Mouse (Mus musculus) liver, postnatal 0 days (tissue): ENCODE results near the gene Parp16. TPM values are rescaled to one million over a fixed set of nuclear protein-coding genes. Genes with fewer than 3 reads are reported as not detected.
A peak's percentile ranks its signal among the peaks of the same experiment; 100 is the strongest.

Experiments used
- ATAC-seq: fragments of 200-750 bp; cut with Nextera tagmentation; 2 replicates; pipeline ENCODE4 v1.8.0; 2017; ENCODE audit warnings: mild to moderate bottlenecking, moderate library complexity
- DNase-seq: peaks from one replicate; pipeline ENCODE4 v3.0.0-alpha.2; 2016
- H3K27ac ChIP-seq: fragments of 300-500 bp; sonication (generic); 2 replicates; pipeline ENCODE4 v1.5.1; 2014; ENCODE audit warnings: antibody characterized with exemption, moderate library complexity, mild to moderate bottlenecking, low read depth
- H3K27me3 ChIP-seq: fragments of 300-500 bp; sonication (generic); 2 replicates; pipeline ENCODE4 v1.6.1; 2014; ENCODE audit warnings: low read length, control low read depth, mixed read lengths; ENCODE audit not compliant: insufficient read depth
- H3K36me3 ChIP-seq: fragments of 300-500 bp; sonication (generic); replicated peaks from 2 replicates; pipeline ENCODE4 v1.6.1; 2014; ENCODE audit warnings: mild to moderate bottlenecking, control low read depth, low read length, moderate library complexity, mixed read lengths; ENCODE audit not compliant: insufficient read depth
- H3K4me1 ChIP-seq: fragments of 300-500 bp; sonication (generic); 2 replicates; pipeline ENCODE4 v1.6.1; 2014; ENCODE audit warnings: antibody characterized with exemption, mild to moderate bottlenecking, control low read depth; ENCODE audit not compliant: insufficient read depth
- H3K4me2 ChIP-seq: fragments of 300-500 bp; sonication (generic); 2 replicates; pipeline ENCODE4 v1.6.1; 2014; ENCODE audit warnings: low read depth, mild to moderate bottlenecking, low read length, moderate library complexity, mixed read lengths
- H3K4me3 ChIP-seq: fragments of 300-500 bp; sonication (generic); 2 replicates; pipeline ENCODE4 v1.5.1; 2014; ENCODE audit warnings: low read depth, low read length
- H3K9ac ChIP-seq: fragments of 300-500 bp; sonication (generic); replicated peaks from 2 replicates; pipeline ENCODE4 v1.6.1; 2014; ENCODE audit warnings: mild to moderate bottlenecking, moderate library complexity
- H3K9me3 ChIP-seq: fragments of 300-500 bp; sonication (generic); 2 replicates; pipeline ENCODE4 v1.6.1; 2016; ENCODE audit warnings: mild to moderate bottlenecking, control low read depth, low read length, mixed read lengths
- CTCF ChIP-seq: sonication (generic); IDR thresholded peaks from 2 replicates; pipeline ENCODE4 v1.5.1; 2016; ENCODE audit warnings: antibody characterized with exemption, low read depth
- EP300 ChIP-seq: IDR thresholded peaks from 2 replicates; pipeline ENCODE4 v1.6.1; 2016; ENCODE audit warnings: antibody characterized with exemption, low read depth, mild to moderate bottlenecking
- WGBS: fragments of 180-500 bp; shearing (Covaris S2); extraction: QIAGEN DNeasy Blood & Tissue Kit; methylation state at CpG from one replicate; pipeline ENCODE4 v1.1.7; 2014; ENCODE audit not compliant: insufficient replicate concordance; 5-methylcytosine and 5-hydroxymethylcytosine counted together
- polyA plus RNA-seq: library from polyadenylated mRNA; unstranded; fragments of >200 nt; fragmentation: Nextera tagmentation; extraction: Ambion mirVana; gene quantifications from 2 replicates; pipeline ENCODE4 v1.2.1, GENCODE M21; 2015

The Parp16 gene
- polyA plus RNA-seq, 1 experiment from 2014 or later = 11.7 TPM

GRCm38 (mm10) chr9:65156604-65157003 is 38.5 kb upstream of the Parp16 start:
- no peaks in the 10 kb centered on the region for H3K36me3 ChIP-seq
- H3K4me2 ChIP-seq = no peak overlapping the region
- H3K4me3 ChIP-seq = no peak overlapping the region
- H3K27ac ChIP-seq = no peak overlapping the region
- DNase-seq = no peak
- no peaks in the 10 kb centered on the region for H3K9me3 ChIP-seq
- 10% methylated on average over 8 of the region's 8 CpGs for WGBS
- TF ChIP-seq CTCF (no peak), EP300 (no peak)
- ATAC-seq = no peak
- H3K9ac ChIP-seq = no peak overlapping the region
- H3K4me1 ChIP-seq = 0 out of 2 replicates have a peak, but pooled peaks cover 4% of the 10 kb centered on the region
- H3K27me3 ChIP-seq = peaks cover 46% of the 10 kb centered on the region

- Histone ChIP-seq H3K4me2 (no peak overlapping the region), H3K4me1 (0 out of 2 replicates have a peak, but pooled peaks cover 4% of the 10 kb centered on the region), H3K9ac (no peak overlapping the region), H3K9me3 (no peaks in the 10 kb centered on the region), H3K36me3 (no peaks in the 10 kb centered on the region), H3K4me3 (no peak overlapping the region), H3K27me3 (peaks cover 57% of the 10 kb centered on the region), H3K27ac (no peak overlapping the region)
- WGBS = 43% methylated on average over 6 of the region's 6 CpGs
- no peak for TF ChIP-seq EP300
- no peak for TF ChIP-seq CTCF
- DNase-seq (no peak), ATAC-seq (no peak)
Measured at GRCm38 (mm10) chr9:65157631-65158030, 37.5 kb upstream of the Parp16 start.

- ATAC-seq = no peak
- no peak for DNase-seq
- Histone ChIP-seq H3K27ac (no peak overlapping the region), H3K36me3 (no peaks in the 10 kb centered on the region), H3K4me2 (no peak overlapping the region), H3K9ac (no peak overlapping the region), H3K4me3 (no peak overlapping the region), H3K9me3 (no peaks in the 10 kb centered on the region), H3K4me1 (peaks cover 4% of the 10 kb centered on the region), H3K27me3 (peaks cover 71% of the 10 kb centered on the region)
- WGBS = 49% methylated on average over 4 of the region's 4 CpGs
- no peak for TF ChIP-seq CTCF
- no peak for TF ChIP-seq EP300
Measured at GRCm38 (mm10) chr9:65161188-65161587, 34.0 kb upstream of the Parp16 start.

GRCm38 (mm10) chr9:65161881-65162280 is 33.3 kb upstream of the Parp16 start:
- TF ChIP-seq CTCF = no peak
- no peak for TF ChIP-seq EP300
- peaks cover 4% of the 10 kb centered on the region for H3K4me1 ChIP-seq
- H3K4me2 ChIP-seq = no peak overlapping the region
- DNase-seq (no peak), ATAC-seq (no peak)
- no peaks in the 10 kb centered on the region for H3K9me3 ChIP-seq
- no peak overlapping the region for H3K4me3 ChIP-seq
- no peak overlapping the region for H3K27ac ChIP-seq
- H3K9ac ChIP-seq = no peak overlapping the region
- WGBS = 25% methylated on average over 8 of the region's 8 CpGs
- no peaks in the 10 kb centered on the region for H3K36me3 ChIP-seq
- H3K27me3 ChIP-seq = peaks cover 65% of the 10 kb centered on the region

- Histone ChIP-seq H3K27me3 (peaks cover 57% of the 10 kb centered on the region), H3K27ac (no peak overlapping the region), H3K36me3 (no peaks in the 10 kb centered on the region), H3K4me2 (peak overlapping the region; percentile 54), H3K9ac (no peak overlapping the region), H3K4me1 (peaks cover 4% of the 10 kb centered on the region), H3K9me3 (no peaks in the 10 kb centered on the region), H3K4me3 (peak overlapping the region; percentile 21; the same call in 1 of the 2 replicates)
- WGBS = 2% methylated on average over 61 of the region's 69 CpGs
- ATAC-seq (no peak), DNase-seq (no peak)
- TF ChIP-seq EP300 (no peak), CTCF (no peak)
Measured at GRCm38 (mm10) chr9:65162711-65163639, 32.2 kb upstream of the Parp16 start.

- TF ChIP-seq EP300 (no peak), CTCF (peak; percentile 70)
- Histone ChIP-seq H3K4me2 (no peak overlapping the region), H3K4me3 (no peak overlapping the region), H3K4me1 (peaks cover 4% of the 10 kb centered on the region), H3K9me3 (no peaks in the 10 kb centered on the region), H3K9ac (no peak overlapping the region), H3K27ac (no peak overlapping the region), H3K36me3 (no peaks in the 10 kb centered on the region), H3K27me3 (peaks cover 45% of the 10 kb centered on the region)
- ATAC-seq (no peak), DNase-seq (no peak)
- WGBS = 12% methylated on average over 1 of the region's 1 CpGs
Measured at GRCm38 (mm10) chr9:65164870-65165269, 30.3 kb upstream of the Parp16 start.
